Mouse (Mus musculus): Measurements from ENCODE around the gene Pdap1.
"Not testable (repeated sequence)": the region's sequence is repeated elsewhere in the genome, so short reads cannot be mapped to it uniquely, and the experiment has no call there.

The Pdap1 gene

GRCm38 (mm10) chr5:145119385-145119784, 20.7 kb downstream of the Pdap1 start:
- no peak for DNase-seq (ENCODE audit: extremely low spot score, low spot score)

GRCm38 (mm10) chr5:145118461-145118860, 21.6 kb downstream of the Pdap1 start:
- DNase-seq (ENCODE audit: extremely low spot score, low spot score) = no peak

GRCm38 (mm10) chr5:145118005-145118404, 22.0 kb downstream of the Pdap1 start:
- DNase-seq (ENCODE audit: extremely low spot score, low spot score) = no peak

GRCm38 (mm10) chr5:145116916-145117315, 23.1 kb downstream of the Pdap1 start:
- DNase-seq (ENCODE audit: extremely low spot score, low spot score) = peak; percentile 49

- no peak for DNase-seq (ENCODE audit: extremely low spot score, low spot score)
Observed at GRCm38 (mm10) chr5:145116316-145116715, 23.7 kb downstream of the Pdap1 start.

GRCm38 (mm10) chr5:145115736-145116135, 24.3 kb downstream of the Pdap1 start:
- DNase-seq (ENCODE audit: extremely low spot score, low spot score) = no peak

- peak; percentile 43 for DNase-seq (ENCODE audit: extremely low spot score, low spot score)
Observed at GRCm38 (mm10) chr5:145114606-145115473, 25.2 kb downstream of the Pdap1 start.

GRCm38 (mm10) chr5:145114071-145114605, 25.9 kb downstream of the Pdap1 start, which contains the start of gene Arpc1b:
Arpc1b (plus strand) TSS chr5:145114215.
- DNase-seq (ENCODE audit: extremely low spot score, low spot score) = peak; percentile 49

- DNase-seq (ENCODE audit: extremely low spot score, low spot score) = no peak
Observed at GRCm38 (mm10) chr5:145113416-145113815, 26.6 kb downstream of the Pdap1 start.

GRCm38 (mm10) chr5:145112566-145112965, 27.5 kb downstream of the Pdap1 start:
- no peak for DNase-seq (ENCODE audit: extremely low spot score, low spot score)

GRCm38 (mm10) chr5:145110401-145110800, 29.6 kb downstream of the Pdap1 start:
- no peak for DNase-seq (ENCODE audit: extremely low spot score, low spot score)

- no peak for DNase-seq (ENCODE audit: extremely low spot score, low spot score)
Observed at GRCm38 (mm10) chr5:145105694-145106275, 34.3 kb downstream of the Pdap1 start.

- DNase-seq (ENCODE audit: extremely low spot score, low spot score) = no peak
Observed at GRCm38 (mm10) chr5:145104328-145104727, 35.7 kb downstream of the Pdap1 start.

- DNase-seq (ENCODE audit: extremely low spot score, low spot score) = no peak
Observed at GRCm38 (mm10) chr5:145102706-145103105, 37.3 kb downstream of the Pdap1 start.

GRCm38 (mm10) chr5:145101451-145101850, 38.6 kb downstream of the Pdap1 start:
- not testable (repeated sequence) for DNase-seq (ENCODE audit: extremely low spot score, low spot score)

GRCm38 (mm10) chr5:145100960-145101359, 39.1 kb downstream of the Pdap1 start:
- DNase-seq (ENCODE audit: extremely low spot score, low spot score) = no peak

GRCm38 (mm10) chr5:145098340-145098821, 41.7 kb downstream of the Pdap1 start:
- DNase-seq (ENCODE audit: extremely low spot score, low spot score) = no peak

GRCm38 (mm10) chr5:145096195-145096594, 43.8 kb downstream of the Pdap1 start:
- DNase-seq (ENCODE audit: extremely low spot score, low spot score) = no peak

GRCm38 (mm10) chr5:145089878-145090277, 50.2 kb downstream of the Pdap1 start:
- no peak for DNase-seq (ENCODE audit: extremely low spot score, low spot score)

GRCm38 (mm10) chr5:145088186-145088585, 51.9 kb downstream of the Pdap1 start:
- no peak for DNase-seq (ENCODE audit: extremely low spot score, low spot score)

- no peak for DNase-seq (ENCODE audit: extremely low spot score, low spot score)
Observed at GRCm38 (mm10) chr5:145084822-145085221, 55.2 kb downstream of the Pdap1 start.

All from neural tube, embryonic 10.5 days (tissue).